Mouse (Mus musculus): ENCODE data around the gene Il6.
"Not testable (repeated sequence)": the region's sequence is repeated elsewhere in the genome, so short reads cannot be mapped to it uniquely, and the experiment has no call there.

Gene Il6

GRCm38 (mm10) chr5:30012726-30013503 is at the start of gene Il6:
TSS of gene Il6 (plus strand) at chr5:30013114.
- DNase-seq (ENCODE audit: low read depth, low spot score), result peak; percentile 84

GRCm38 (mm10) chr5:29963488-29963887 is 49.4 kb upstream of the Il6 start:
- DNase-seq (ENCODE audit: low read depth, low spot score), result no peak

- no peak for DNase-seq (ENCODE audit: low read depth, low spot score)
These were observed 42.7 kb upstream of the Il6 start for GRCm38 (mm10) chr5:29970212-29970611.

GRCm38 (mm10) chr5:29972796-29973195 is 40.1 kb upstream of the Il6 start:
- no peak for DNase-seq (ENCODE audit: low read depth, low spot score)

DNA sequence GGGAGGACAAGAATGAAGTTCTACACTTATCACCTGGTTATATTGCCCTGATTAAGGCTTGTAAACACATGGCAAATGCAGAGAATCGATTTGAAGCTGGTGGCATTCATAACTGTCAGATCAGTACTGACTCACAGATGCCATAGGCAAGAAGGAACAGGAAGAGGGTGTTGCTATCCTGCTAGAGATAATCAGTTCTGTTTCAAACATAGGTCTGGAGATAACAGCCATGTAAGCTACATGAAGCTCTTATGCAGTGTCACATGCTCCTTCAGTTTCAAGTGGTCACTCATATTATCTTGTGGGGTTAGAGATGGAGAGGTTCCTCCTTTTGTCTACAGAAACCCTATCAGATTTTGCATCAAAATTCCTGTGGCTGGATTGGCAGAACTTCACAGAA is 39.4 kb upstream of the Il6 start:
- no peak for DNase-seq (ENCODE audit: low read depth, low spot score)

GRCm38 (mm10) chr5:29974115-29974514 is 38.8 kb upstream of the Il6 start:
- DNase-seq (ENCODE audit: low read depth, low spot score), result no peak

DNA sequence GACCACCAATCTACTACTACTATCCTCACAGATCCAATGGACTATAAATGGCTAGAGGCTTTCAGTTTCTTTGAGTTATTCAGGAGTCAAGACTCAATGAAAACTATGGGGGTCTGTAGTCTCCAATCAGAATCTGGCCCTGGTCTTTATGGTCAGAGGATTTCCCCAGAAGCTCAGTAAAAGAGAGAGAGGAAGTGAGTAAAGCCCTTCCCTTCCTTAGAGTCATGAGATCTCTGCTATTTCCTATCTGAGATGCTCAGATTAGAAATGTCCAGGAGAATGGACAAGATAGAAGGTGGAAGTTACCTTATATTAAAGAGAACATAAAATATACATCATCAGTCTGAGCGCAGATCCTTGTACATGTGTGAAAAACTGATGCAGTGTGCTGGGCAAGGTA is 19.3 kb upstream of the Il6 start:
- DNase-seq (ENCODE audit: low read depth, low spot score), result no peak

DNA sequence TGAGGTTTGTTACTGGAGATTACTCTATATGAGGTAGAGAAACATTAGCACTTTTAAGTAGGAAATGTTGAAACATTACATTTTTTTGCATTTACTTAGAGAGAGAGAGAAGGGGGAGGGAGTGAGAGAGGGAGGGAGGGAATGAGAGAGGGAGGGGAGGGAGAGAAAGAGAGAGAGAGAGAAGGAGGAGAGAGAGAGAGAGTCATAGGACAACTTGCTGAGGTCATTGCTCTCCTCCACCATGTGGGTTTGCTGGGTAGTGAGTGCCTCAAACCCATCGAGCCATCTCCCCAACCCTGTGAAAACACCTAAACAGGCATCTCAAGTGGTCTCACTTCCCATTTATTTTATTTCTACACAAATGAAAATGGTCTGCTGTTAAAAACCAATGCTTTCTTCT is 18.6 kb upstream of the Il6 start:
- DNase-seq (ENCODE audit: low read depth, low spot score), result no peak

- no peak for DNase-seq (ENCODE audit: low read depth, low spot score)
These were observed 15.6 kb upstream of the Il6 start for GRCm38 (mm10) chr5:29997351-29997750.

DNA sequence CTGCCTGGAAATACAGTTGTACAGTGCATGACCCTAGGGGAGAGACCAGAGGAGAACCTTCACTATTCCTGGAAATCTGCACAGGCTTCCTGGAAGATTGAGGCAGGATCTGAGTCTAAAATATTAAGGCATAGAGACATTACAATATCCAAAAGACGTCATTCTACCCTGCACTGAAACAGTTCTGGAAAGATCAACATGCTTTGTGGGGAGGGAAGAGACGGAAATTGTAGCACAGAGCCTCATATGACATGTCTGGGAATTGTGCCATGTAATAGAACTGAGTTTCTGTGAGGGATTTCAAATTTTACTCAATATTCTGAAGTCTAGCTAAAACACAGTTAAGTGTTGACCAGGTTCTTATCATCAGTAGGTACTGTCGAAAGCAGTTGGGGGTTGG is 12.0 kb upstream of the Il6 start:
- DNase-seq (ENCODE audit: low read depth, low spot score), result no peak

DNA sequence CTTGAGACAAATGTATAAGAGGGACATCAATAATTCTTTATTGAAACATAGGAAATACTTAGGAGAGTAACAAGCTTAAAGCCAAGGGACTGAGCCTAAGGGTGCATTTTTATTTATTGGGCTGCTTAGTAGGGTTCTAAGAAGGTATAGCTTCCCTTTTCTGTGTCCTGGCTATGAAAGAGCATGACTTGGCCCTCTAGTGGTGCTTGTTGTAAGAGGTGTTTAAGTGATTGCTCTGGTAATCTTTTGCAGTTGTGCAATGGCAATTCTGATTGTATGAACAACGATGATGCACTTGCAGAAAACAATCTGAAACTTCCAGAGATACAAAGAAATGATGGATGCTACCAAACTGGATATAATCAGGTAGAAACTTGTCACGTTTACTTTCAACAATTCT is 1.7 kb downstream of the Il6 start:
- peak; percentile 10 for DNase-seq (ENCODE audit: low read depth, low spot score)

GRCm38 (mm10) chr5:30035862-30036261 is 22.9 kb downstream of the Il6 start:
- not testable (repeated sequence) for DNase-seq (ENCODE audit: low read depth, low spot score)

DNA sequence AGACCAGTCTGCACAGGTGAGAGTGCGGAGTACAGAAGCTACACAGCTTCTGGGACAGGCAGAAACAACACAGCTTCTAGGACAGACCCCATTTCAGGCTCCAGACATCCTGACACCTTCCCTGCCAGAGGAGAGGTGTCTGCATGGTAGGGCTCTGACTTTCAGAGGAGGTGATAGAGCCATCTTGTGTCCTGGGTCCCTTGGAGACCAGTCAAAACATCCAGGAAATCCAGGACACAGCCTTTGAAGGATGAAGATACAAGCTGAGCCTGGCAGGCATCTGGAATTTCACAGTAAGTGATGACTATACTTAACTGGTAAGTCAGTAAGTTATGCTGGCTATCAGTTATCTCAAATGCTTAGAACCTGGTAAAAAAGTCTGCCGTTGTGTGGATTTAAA is 24.2 kb downstream of the Il6 start:
- DNase-seq (ENCODE audit: low read depth, low spot score), result not testable (repeated sequence)

DNA sequence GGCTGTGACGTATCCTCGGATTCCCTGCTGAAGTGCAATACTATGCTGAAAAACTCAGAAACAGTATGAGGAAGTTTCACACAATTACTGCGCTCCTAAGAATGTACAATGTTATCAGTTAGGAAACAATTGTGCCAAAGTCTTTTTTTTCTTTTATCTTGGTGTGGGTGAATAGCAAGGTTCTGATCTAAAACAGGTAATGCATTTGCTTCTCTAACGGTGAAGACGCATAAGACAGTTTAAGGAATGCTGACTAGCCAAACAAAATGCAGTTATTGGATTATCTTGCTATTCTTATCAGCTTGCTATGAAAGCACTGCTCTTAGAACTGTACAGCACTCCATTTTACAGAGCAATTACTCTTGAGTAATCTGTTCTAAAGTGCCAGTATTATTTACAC is 26.4 kb downstream of the Il6 start:
- not testable (repeated sequence) for DNase-seq (ENCODE audit: low read depth, low spot score)

GRCm38 (mm10) chr5:30039841-30040240 is 26.9 kb downstream of the Il6 start:
- DNase-seq (ENCODE audit: low read depth, low spot score), result not testable (repeated sequence)

DNA sequence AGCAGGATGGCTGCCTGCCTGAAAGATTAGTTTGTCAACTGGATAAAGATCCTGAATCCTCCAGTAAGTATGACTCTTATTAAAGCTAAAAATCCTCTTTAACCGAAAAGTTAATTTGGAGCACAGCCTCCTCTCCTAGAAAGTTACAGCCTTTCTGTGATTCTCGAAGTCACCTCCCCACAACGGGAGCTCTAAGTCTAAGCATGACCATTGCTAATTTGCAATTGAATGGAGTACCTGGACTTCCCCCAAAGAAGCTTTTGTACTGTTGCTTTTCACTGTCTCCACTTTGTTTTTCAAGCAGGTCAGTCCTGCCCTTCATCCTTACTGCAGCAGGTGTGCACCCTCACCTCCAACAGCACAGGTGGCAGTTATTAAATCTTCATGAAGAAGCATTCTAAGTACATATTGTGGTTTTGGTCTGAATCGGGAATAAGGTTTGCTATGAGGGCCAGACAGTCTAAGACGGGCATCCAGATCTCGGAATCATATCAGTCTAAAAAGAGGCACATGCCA is 45.4 kb downstream of the Il6 start:
- DNase-seq (ENCODE audit: low read depth, low spot score), result no peak

DNA sequence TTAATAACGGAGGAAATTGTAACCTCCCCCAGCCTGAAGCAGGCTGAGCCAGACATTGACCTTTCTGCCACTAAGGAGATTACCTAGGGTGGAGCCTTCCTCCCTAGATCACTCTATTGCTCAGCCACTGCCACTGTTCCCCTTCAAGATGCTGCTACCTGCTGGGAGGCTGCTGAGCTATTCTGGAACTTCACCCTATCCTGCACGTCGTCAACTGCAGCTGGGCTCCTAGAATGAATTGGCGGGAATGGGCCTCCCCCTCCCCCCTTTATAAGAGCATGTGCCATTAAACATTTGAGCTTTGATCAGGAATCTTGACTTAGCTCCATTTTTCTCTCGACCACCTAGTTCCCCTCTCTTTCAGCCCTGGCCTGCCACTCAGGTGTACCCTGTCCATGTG is 46.7 kb downstream of the Il6 start:
- not testable (repeated sequence) for DNase-seq (ENCODE audit: low read depth, low spot score)

DNA sequence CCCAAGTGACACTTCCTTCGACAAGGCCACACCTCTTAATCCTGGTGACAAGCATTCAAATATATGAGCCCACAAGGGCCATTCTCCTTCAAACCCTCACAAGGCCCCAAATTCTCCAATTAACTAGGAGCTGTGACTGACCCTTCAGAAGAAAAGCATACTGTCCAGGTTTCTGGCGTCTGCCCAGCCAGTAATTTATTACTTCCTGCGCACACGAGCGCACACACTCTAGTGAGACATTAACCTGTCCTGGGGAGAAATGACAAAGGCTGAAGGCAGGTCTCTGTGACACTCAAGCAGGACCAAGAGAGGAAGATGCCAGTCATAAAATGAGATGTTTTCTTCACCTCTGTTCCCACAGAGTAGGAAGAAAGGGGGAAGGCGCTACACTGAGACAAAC is 54.8 kb downstream of the Il6 start:
- no peak for DNase-seq (ENCODE audit: low read depth, low spot score)
